ENCODE assay signal across 8 mouse cellular contexts in the genomic region with DNA sequence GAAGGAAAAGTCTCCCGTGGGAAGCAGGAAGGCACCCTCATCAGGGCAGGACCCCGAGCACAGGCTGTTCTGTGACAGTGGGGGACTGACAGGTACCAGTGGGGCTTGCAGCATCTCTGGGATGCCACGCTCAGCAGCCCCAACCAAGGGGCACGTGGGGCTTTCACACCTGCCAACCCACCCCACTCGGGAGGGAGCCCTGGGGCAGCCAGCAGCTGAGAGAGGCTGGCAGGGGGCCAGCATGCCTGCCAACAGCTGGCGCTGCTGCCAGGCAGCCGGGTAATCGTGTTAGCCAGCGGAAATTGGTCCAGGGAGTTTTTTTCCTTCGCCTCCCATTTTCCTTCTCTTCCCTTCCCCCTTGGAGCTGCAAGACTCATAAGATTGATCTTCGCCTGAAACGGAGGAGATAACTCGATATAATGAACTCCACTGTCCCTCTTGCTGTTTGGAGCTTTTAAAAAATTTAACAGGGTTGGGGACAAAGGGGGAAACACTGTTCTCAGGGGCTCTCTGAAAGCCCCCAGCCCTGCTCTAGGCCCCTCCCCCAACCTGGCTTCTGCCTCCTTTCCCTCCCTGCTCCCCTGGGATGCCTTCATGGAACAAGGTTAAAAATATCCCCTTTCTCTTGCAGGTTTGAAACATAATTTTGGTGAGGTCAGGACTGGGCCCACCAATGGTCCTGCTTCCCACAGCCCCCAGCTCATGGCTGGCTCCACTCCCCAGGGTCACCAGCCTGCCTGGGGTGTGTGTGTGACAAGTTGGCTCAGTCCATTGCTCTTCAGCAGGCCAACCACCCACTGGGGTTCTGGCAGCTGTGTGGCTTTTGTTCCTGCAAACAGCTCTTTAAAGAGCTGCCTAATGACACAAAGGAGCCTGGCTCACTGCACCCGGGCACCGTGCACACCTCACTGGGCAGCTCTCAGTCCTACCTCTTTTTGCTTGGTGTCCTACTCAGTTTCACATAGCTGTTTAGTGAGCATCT.
DNase-seq lines count a peak whose midpoint lies in the region; TF ChIP-seq lines count a peak whose summit lies in the region.
"Had no signal": no experiment of that assay in that cellular context is flagged by ENCODE, and none has a peak within 500 bp of the region (broad histone marks: within the 10 kb centered on the region; RNA-seq: fewer than 3 reads in every experiment).

No protein-coding gene starts in this region.

- DNase-seq in lung, postnatal 10 days, result peak; percentile 25
- DNase-seq in lung, adult 2 months, result no peak
- DNase-seq in embryonic facial prominence, embryonic 10.5 days (ENCODE audit: low spot score), result no peak
- DNase-seq in heart, postnatal 36 days, result peak; percentile 31 to 51
- DNase-seq in layer of hippocampus, postnatal 36 days, result peak; percentile 56 to 67
- peak; percentile 51 for DNase-seq in skeletal muscle tissue, adult 2 months (ENCODE audit: low read depth, low spot score)
- DNase-seq in T-cell, adult 2 months (ENCODE audit: low spot score), result no peak

- H3K27ac ChIP-seq in embryonic facial prominence, embryonic 10.5 days (replicated peaks), result 0 out of 2 replicates have a peak overlapping the region, but pooled peaks have one; percentile 35

- intact Hi-C loops in heart, postnatal 36 days (cut with DNase I), result no loop called here

- WGBS in lung, adult 2 months, result 28% methylated on average over 15 of the region's 15 CpGs
- 57% methylated on average over 15 of the region's 15 CpGs for WGBS in embryonic facial prominence, embryonic 10.5 days

- no peaks in the 10 kb centered on the region for H3K9me3 ChIP-seq in embryonic facial prominence, embryonic 10.5 days

- TF ChIP-seq POLR2A in lung, adult 2 months (IDR thresholded peaks at IDR 0.05; ENCODE audit: borderline replicate concordance, extremely low read depth, low read depth, low read length), result no peak

- H3K27me3 ChIP-seq in embryonic facial prominence, embryonic 10.5 days (replicated peaks; ENCODE audit: low read depth, poor library complexity, severe bottlenecking), result no peaks in the 10 kb centered on the region; the same call in none of the 2 replicates

- no peaks in the 10 kb centered on the region for H3K36me3 ChIP-seq in embryonic facial prominence, embryonic 10.5 days (replicated peaks)

- TF ChIP-seq CTCF in lung, adult 2 months (IDR thresholded peaks at IDR 0.05; ENCODE audit: insufficient read depth, low read length), result no peak

- H3K4me3 ChIP-seq in lung, adult 2 months (replicated peaks; ENCODE audit: extremely low read depth, low read depth, low read length), result no peak overlapping the region
- no peak overlapping the region for H3K4me3 ChIP-seq in embryonic facial prominence, embryonic 10.5 days
- H3K4me3 ChIP-seq: erythroblast, embryonic 14.5 days had no signal

- H3K4me1 ChIP-seq in lung, adult 2 months (ENCODE audit: control insufficient read depth, insufficient read depth, low read length), result no peaks in the 10 kb centered on the region
- peaks cover 21% of the 10 kb centered on the region for H3K4me1 ChIP-seq in embryonic facial prominence, embryonic 10.5 days

Comparison
In these comparisons a context has a peak if more than half of its experiments do, and no peak if none do; other contexts are left out.
1. DNase-seq: peak in lung, postnatal 10 days (single experiment), heart, postnatal 36 days (2 of 2), layer of hippocampus, postnatal 36 days (2 of 2) and skeletal muscle tissue, adult 2 months (single experiment); none in lung, adult 2 months (single experiment), embryonic facial prominence, embryonic 10.5 days (single experiment) and T-cell, adult 2 months (single experiment).